Mouse (Mus musculus) embryonic fibroblast, embryonic 13.5 days (primary cell): Measurements from ENCODE around the gene Gm15737.

ENCODE experiments used
- CTCF ChIP-seq: IDR thresholded peaks from 2 replicates; pipeline ENCODE4 v1.5.1; 2011; ENCODE audit warnings: mild to moderate bottlenecking, control low read depth, low read length, moderate library complexity, borderline replicate concordance; ENCODE audit not compliant: insufficient read depth
- POLR2A ChIP-seq: IDR thresholded peaks from 2 replicates; pipeline ENCODE4 v1.6.1; 2011; ENCODE audit warnings: low read depth, mild to moderate bottlenecking, control low read depth, low read length, moderate library complexity

DNA sequence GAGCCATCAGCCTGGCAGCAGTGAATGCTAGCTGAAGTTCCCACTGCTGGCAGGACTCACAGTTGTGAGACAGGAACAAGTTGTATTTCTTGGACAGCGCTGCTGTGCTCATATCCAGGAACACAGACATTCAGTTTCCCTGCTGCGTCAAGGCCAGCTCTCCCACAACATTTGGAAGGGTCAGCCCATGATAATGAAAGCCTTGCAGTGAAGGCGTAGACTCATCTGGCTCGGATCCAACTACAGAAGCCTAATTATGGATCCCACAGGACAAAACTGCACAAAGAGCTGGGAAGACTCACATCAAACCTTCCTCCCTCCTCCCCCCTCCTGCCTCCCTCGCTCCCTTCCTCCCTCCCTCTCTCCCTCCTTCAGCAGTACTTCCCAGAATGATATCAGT is 18.9 kb upstream of the Gm15737 start:
- TF ChIP-seq POLR2A (no peak), CTCF (no peak)
